Mouse (Mus musculus): ENCODE data around the gene Arhgef19.
A peak's percentile ranks its signal among the peaks of the same experiment; 100 is the strongest.

Arhgef19 gene

GRCm38 (mm10) chr4:141239388-141240125 is at the start of gene Arhgef19:
TSS of gene Arhgef19 (plus strand) at chr4:141239499.
- peak; percentile 94 for DNase-seq

- DNase-seq = no peak
These were observed 48.0 kb upstream of the Arhgef19 start for GRCm38 (mm10) chr4:141191294-141191693.

GRCm38 (mm10) chr4:141194553-141194952 is 44.7 kb upstream of the Arhgef19 start:
- DNase-seq = no peak

GRCm38 (mm10) chr4:141196981-141197685 is 42.2 kb upstream of the Arhgef19 start:
- DNase-seq = no peak

GRCm38 (mm10) chr4:141197686-141198035 is 41.6 kb upstream of the Arhgef19 start:
- DNase-seq = no peak

GRCm38 (mm10) chr4:141200906-141201305 is 38.4 kb upstream of the Arhgef19 start:
- peak; percentile 43 for DNase-seq

- no peak for DNase-seq
These were observed 37.1 kb upstream of the Arhgef19 start for GRCm38 (mm10) chr4:141202192-141202591.

- peak; percentile 23 for DNase-seq
These were observed 34.7 kb upstream of the Arhgef19 start for GRCm38 (mm10) chr4:141204580-141205061.

GRCm38 (mm10) chr4:141207081-141207480 is 32.2 kb upstream of the Arhgef19 start:
- DNase-seq = no peak

- no peak for DNase-seq
These were observed 28.6 kb upstream of the Arhgef19 start for GRCm38 (mm10) chr4:141210524-141211219.

GRCm38 (mm10) chr4:141211646-141212045 is 27.7 kb upstream of the Arhgef19 start:
- DNase-seq = no peak

GRCm38 (mm10) chr4:141212892-141213291 is 26.4 kb upstream of the Arhgef19 start:
- DNase-seq = no peak

- no peak for DNase-seq
These were observed 26.0 kb upstream of the Arhgef19 start for GRCm38 (mm10) chr4:141213342-141213741.

GRCm38 (mm10) chr4:141213770-141214336 is 25.4 kb upstream of the Arhgef19 start, which contains the start of gene Rsg1:
TSS of gene Rsg1 (plus strand) at chr4:141213956.
- DNase-seq = peak; percentile 96

GRCm38 (mm10) chr4:141214337-141214851 is 24.9 kb upstream of the Arhgef19 start:
- DNase-seq = no peak

GRCm38 (mm10) chr4:141219583-141220213 is 19.6 kb upstream of the Arhgef19 start:
- no peak for DNase-seq

GRCm38 (mm10) chr4:141221848-141222247 is 17.5 kb upstream of the Arhgef19 start:
- DNase-seq = no peak

- DNase-seq = no peak
These were observed 16.5 kb upstream of the Arhgef19 start for GRCm38 (mm10) chr4:141222752-141223151.

GRCm38 (mm10) chr4:141228687-141229086 is 10.6 kb upstream of the Arhgef19 start:
- no peak for DNase-seq

- no peak for DNase-seq
These were observed 6.1 kb upstream of the Arhgef19 start for GRCm38 (mm10) chr4:141233196-141233595.

- DNase-seq = no peak
These were observed 3.7 kb upstream of the Arhgef19 start for GRCm38 (mm10) chr4:141235537-141236111.

- DNase-seq = no peak
These were observed 2.4 kb upstream of the Arhgef19 start for GRCm38 (mm10) chr4:141236856-141237255.
